Mouse (Mus musculus) adipose tissue, adult 10 weeks (tissue): ENCODE results near the gene Adamts2. TPM values are rescaled to one million over a fixed set of nuclear protein-coding genes. Genes with fewer than 3 reads are reported as not detected.

Experiments
- polyA plus RNA-seq: library from polyadenylated mRNA; stranded (reverse); fragments of 350-450 nt; fragmentation: Illumina TruSeq; extraction: RNeasy Lipid Tissue Mini Kit (QIAGEN cat#74804); gene quantifications from one replicate; pipeline ENCODE4 v1.2.3, GENCODE M21; 2014; ENCODE audit warnings: low read depth, low replicate concordance

Adamts2 gene
- polyA plus RNA-seq = 28.6 TPM

GRCm38 (mm10) chr11:50601641-50602355 lies at the start of gene Adamts2:
Gene Adamts2, plus strand, starts transcription at chr11:50602084.

DNA sequence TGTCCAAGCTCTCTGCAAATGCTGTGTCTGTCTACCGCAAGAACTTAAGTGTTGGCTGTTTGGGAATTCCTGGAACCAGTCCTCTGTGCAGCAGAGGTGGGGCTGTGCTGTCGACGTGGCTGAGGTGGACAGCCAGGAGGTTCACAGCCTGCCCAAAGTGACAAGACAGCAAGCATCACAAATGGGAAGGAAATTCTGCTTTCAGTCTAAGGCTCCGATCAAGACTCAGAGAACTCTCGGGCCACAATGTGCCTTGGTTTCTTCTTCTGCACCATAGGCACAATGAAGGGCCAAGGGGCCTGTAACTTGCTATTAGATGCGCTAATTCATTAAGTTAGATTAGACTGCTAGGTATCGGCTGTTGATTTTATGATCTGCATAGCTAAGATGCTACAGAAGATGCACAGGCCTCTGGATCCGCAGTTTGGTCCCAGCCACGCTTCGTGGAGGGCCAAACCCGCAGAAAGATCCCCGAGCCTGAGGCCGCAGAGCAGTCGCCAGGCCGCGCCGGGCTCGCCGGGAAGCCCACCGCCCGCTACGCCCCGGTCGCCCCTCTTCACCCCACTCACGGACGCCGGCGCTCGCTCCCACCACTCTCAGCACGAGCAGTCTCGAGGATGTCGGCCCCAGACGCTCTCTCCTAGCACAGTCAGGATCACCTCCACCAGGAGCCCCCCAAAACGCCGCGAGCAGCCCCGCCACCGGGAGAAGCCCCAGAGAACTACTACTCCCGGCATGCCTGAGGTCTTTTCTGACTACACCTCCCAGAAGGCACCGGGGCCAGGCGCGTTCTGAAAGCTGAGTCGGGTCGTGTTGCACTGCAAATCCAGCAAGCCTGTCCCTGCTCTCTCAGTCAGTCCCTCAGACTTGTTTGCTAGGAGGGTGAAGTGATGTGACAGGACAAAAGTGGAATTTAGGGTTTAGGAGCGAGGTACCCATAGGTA lies 225.4 kb downstream of the Adamts2 start, which contains the start of gene Zfp354c:
Gene Zfp354c, minus strand, starts transcription at position 715 of the 944 bp plus-strand sequence.

DNA sequence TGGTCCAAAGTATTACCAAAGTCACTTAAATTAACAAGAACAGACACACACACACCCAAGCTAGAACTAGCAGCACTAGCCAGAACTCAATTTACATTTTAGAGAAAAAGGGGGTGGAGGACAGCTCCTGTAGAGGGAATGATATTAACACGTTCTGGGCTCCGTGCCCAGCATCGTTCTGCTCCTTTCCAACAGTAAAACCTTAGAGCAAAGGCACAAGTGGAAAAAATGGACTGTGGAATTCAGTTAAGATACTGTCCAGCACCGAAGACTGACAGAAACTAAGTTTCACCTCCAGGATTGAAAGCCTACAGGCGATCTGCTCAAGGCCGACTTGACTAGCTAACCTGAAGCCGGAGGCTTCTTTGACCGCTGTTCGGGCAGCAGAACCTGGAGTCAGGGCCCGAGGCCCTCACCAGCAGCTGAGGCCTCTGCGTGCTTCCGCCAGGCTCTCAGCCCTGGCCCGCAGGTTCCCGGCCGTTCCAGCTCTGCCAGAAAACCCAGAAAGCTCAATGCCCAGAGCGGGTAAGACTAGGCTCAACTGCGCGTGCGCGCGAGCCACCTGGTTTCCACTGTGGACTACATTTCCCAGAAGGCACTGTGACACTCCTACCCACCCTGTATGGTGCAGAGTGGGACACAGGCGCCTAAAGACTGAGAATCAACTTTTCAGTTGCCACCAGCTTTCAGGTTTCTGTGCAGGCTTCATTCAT lies 239.3 kb downstream of the Adamts2 start, which contains the start of gene Zfp879:
Gene Zfp879, minus strand, starts transcription at position 530 of the 713 bp plus-strand sequence.

GRCm38 (mm10) chr11:50850177-50850735 lies 248.4 kb downstream of the Adamts2 start, which contains the start of gene Grm6:
Gene Grm6, plus strand, starts transcription at chr11:50850685.

Other genes with a start within 250 kb of the Adamts2 start
- gene Cby3, start 247.6 kb upstream of the Adamts2 start, polyA plus RNA-seq = 3.1 TPM
- 316 TPM for gene Hnrnph1, start 225.1 kb upstream of the Adamts2 start, polyA plus RNA-seq
- gene Rufy1, start 171.0 kb upstream of the Adamts2 start, polyA plus RNA-seq = 34.7 TPM
- gene Zfp354c, start 225.6 kb downstream of the Adamts2 start, polyA plus RNA-seq = 3.2 TPM
- 0.88 TPM for gene Zfp879, start 239.5 kb downstream of the Adamts2 start, polyA plus RNA-seq
- gene Grm6, start 248.6 kb downstream of the Adamts2 start, polyA plus RNA-seq = not detected